Mouse (Mus musculus): ENCODE data around the gene Nr2f1. TPM values are rescaled to one million over a fixed set of nuclear protein-coding genes. Genes with fewer than 3 reads are reported as not detected.

The Nr2f1 gene
- polyA plus RNA-seq, 1 experiment = 5.9 TPM

DNA sequence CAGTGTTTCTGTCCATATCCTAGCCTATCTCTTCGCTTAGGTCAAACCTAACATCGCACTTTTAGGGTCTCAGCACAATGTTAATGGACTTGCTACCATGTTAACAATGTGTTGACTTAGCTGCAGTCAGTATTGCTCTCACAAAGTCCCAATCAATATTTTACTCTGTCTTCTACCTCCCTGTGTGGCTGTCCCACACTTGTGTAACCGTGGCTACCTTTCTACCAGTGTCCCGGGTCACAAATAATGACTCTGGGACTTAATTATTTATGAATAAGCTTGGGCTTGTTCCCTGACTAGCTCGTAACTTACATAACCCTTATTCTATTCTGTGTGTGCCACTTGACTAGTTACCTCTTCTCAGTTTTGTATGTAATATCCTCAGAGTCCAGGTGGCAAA is 42.1 kb downstream of the Nr2f1 start:
- no peak overlapping the region for H3K4me3 ChIP-seq (ENCODE audit: low read depth, low read length)
- TF ChIP-seq CTCF (IDR thresholded peaks at IDR 0.05; ENCODE audit: extremely low read depth, insufficient read length, insufficient replicate concordance, low read depth, low read length) (no peak), POLR2A (IDR thresholded peaks at IDR 0.05; ENCODE audit: low read depth, low read length) (no peak)
- H3K36me3 ChIP-seq (ENCODE audit: control insufficient read depth, insufficient read depth, low read length) = no peaks in the 10 kb centered on the region
- no peaks in the 10 kb centered on the region for H3K4me1 ChIP-seq (ENCODE audit: control insufficient read depth, insufficient read depth, insufficient read length, low read length)
- H3K27ac ChIP-seq (ENCODE audit: insufficient read depth, low read depth, low read length) = no peak overlapping the region
- 76% methylated on average over 5 of the region's 5 CpGs for WGBS
- H3K27me3 ChIP-seq (ENCODE audit: control insufficient read depth, insufficient read depth, low read length) = no peaks in the 10 kb centered on the region

Other genes starting within 250 kb of the Nr2f1 start
- gene Pou5f2, start 174.9 kb downstream of the Nr2f1 start, polyA plus RNA-seq (2012; rRNA removed) = 0.13 and 0.24 TPM in 2 replicates